24 mouse cellular contexts compared by ENCODE assay signal in the genomic region with DNA sequence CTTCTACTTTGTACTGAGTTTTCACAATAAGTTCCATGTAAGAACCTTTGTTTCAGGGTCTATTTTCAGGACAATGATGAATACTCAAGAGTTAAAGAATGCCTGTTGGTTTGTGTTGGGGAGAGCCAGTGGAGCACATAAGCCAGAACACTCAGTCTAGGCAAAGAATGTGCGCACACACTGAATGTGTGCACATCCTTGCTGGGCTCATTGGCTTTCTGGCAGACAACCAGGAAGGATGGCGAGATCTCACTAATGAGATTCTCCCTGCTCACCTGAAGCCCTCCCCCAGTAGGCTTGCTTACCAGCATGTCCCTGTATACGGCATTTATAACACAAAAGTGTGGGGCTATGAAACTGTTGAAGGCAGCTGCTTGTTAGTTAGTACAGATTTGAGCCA.
DNase-seq lines count a peak whose midpoint lies in the region; ATAC-seq and TF ChIP-seq lines count a peak whose summit lies in the region.
"Had no signal": no experiment of that assay in that cellular context is flagged by ENCODE, and none has a peak within 500 bp of the region (broad histone marks: within the 10 kb centered on the region; RNA-seq: fewer than 3 reads in every experiment).

No protein-coding gene starts in this region.

- peaks cover 20% of the 10 kb centered on the region for H3K4me1 ChIP-seq in forebrain, embryonic 13.5 days
- H3K4me1 ChIP-seq in forebrain, embryonic 12.5 days, result peaks cover 3% of the 10 kb centered on the region
- no peaks in the 10 kb centered on the region for H3K4me1 ChIP-seq in hindbrain, postnatal 0 days (ENCODE audit: insufficient read depth, low read length)
- H3K4me1 ChIP-seq in hindbrain, embryonic 13.5 days (replicated peaks), result no peaks in the 10 kb centered on the region
- no peaks in the 10 kb centered on the region for H3K4me1 ChIP-seq in midbrain, postnatal 0 days (ENCODE audit: insufficient read depth, low read length)
- H3K4me1 ChIP-seq in midbrain, embryonic 10.5 days, result no peaks in the 10 kb centered on the region
- H3K4me1 ChIP-seq: hindbrain, embryonic 10.5 days; hindbrain, embryonic 15.5 days had no signal

- H3K27ac ChIP-seq in forebrain, embryonic 13.5 days, result no peak overlapping the region
- H3K27ac ChIP-seq in forebrain, embryonic 12.5 days, result no peak overlapping the region
- no peak overlapping the region for H3K27ac ChIP-seq in hindbrain, postnatal 0 days
- H3K27ac ChIP-seq in hindbrain, embryonic 13.5 days, result no peak overlapping the region
- no peak overlapping the region for H3K27ac ChIP-seq in midbrain, postnatal 0 days (ENCODE audit: low read depth, low read length)
- H3K27ac ChIP-seq in midbrain, embryonic 10.5 days (replicated peaks), result no peak overlapping the region
- H3K27ac ChIP-seq: forebrain, embryonic 10.5 days; gastrocnemius, adult 2 months; hindbrain, embryonic 10.5 days; hindbrain, embryonic 15.5 days had no signal

- TF ChIP-seq POLR2A in brain, embryonic 14.5 days (IDR thresholded peaks at IDR 0.05; ENCODE audit: borderline replicate concordance, extremely low read depth, insufficient read depth, insufficient read length, poor library complexity, severe bottlenecking), result no peak

- 0 out of 2 replicates have a peak, but pooled peaks have one; percentile 21 for ATAC-seq in forebrain, embryonic 13.5 days
- no peak for ATAC-seq in forebrain, embryonic 12.5 days (ENCODE audit: low FRiP score)
- no peak for ATAC-seq in hindbrain, postnatal 0 days
- ATAC-seq in hindbrain, embryonic 13.5 days (ENCODE audit: low FRiP score), result no peak
- ATAC-seq in midbrain, postnatal 0 days (ENCODE audit: low FRiP score), result no peak
- ATAC-seq: CD4-positive, CD25-positive, alpha-beta regulatory T cell, adult 4 months; inflammation-experienced regulatory T-cells, adult 6 months; intestine, embryonic 16.5 days; Patski had no signal

- no peak overlapping the region for H3K9ac ChIP-seq in forebrain, embryonic 13.5 days
- H3K9ac ChIP-seq in forebrain, embryonic 12.5 days, result no peak overlapping the region
- no peak overlapping the region for H3K9ac ChIP-seq in hindbrain, postnatal 0 days (replicated peaks; ENCODE audit: low read length)
- no peak overlapping the region for H3K9ac ChIP-seq in hindbrain, embryonic 13.5 days
- no peak overlapping the region for H3K9ac ChIP-seq in midbrain, postnatal 0 days (replicated peaks; ENCODE audit: low read length, poor library complexity, severe bottlenecking)
- H3K9ac ChIP-seq: hindbrain, embryonic 15.5 days had no signal

- H3K36me3 ChIP-seq in forebrain, embryonic 13.5 days (ENCODE audit: poor library complexity, severe bottlenecking), result no peaks in the 10 kb centered on the region
- H3K36me3 ChIP-seq in forebrain, embryonic 12.5 days (replicated peaks), result no peaks in the 10 kb centered on the region
- H3K36me3 ChIP-seq in hindbrain, postnatal 0 days (ENCODE audit: insufficient read depth, low read length), result no peaks in the 10 kb centered on the region
- no peaks in the 10 kb centered on the region for H3K36me3 ChIP-seq in hindbrain, embryonic 13.5 days
- no peaks in the 10 kb centered on the region for H3K36me3 ChIP-seq in midbrain, postnatal 0 days (ENCODE audit: insufficient read depth, low read length)
- H3K36me3 ChIP-seq in midbrain, embryonic 10.5 days, result no peaks in the 10 kb centered on the region
- H3K36me3 ChIP-seq: forebrain, embryonic 10.5 days; hindbrain, embryonic 10.5 days; hindbrain, embryonic 15.5 days had no signal

- 67% methylated on average over 3 of the region's 3 CpGs for WGBS in forebrain, embryonic 13.5 days
- 85% methylated on average over 3 of the region's 3 CpGs for WGBS in forebrain, embryonic 12.5 days
- WGBS in hindbrain, postnatal 0 days, result 64% methylated on average over 3 of the region's 3 CpGs
- 87% methylated on average over 3 of the region's 3 CpGs for WGBS in hindbrain, embryonic 13.5 days
- WGBS in midbrain, postnatal 0 days, result 81% methylated on average over 3 of the region's 3 CpGs
- 88% methylated on average over 3 of the region's 3 CpGs for WGBS in midbrain, embryonic 10.5 days

- H3K27me3 ChIP-seq in forebrain, embryonic 13.5 days, result peaks cover 35% of the 10 kb centered on the region
- H3K27me3 ChIP-seq in forebrain, embryonic 12.5 days, result peaks cover 20% of the 10 kb centered on the region
- H3K27me3 ChIP-seq in hindbrain, postnatal 0 days (ENCODE audit: insufficient read depth, low read length), result no peaks in the 10 kb centered on the region
- no peaks in the 10 kb centered on the region for H3K27me3 ChIP-seq in hindbrain, embryonic 13.5 days
- no peaks in the 10 kb centered on the region for H3K27me3 ChIP-seq in midbrain, postnatal 0 days (ENCODE audit: insufficient read depth, low read length)
- no peaks in the 10 kb centered on the region for H3K27me3 ChIP-seq in midbrain, embryonic 10.5 days (ENCODE audit: low read depth, poor library complexity, severe bottlenecking)
- H3K27me3 ChIP-seq: hindbrain, embryonic 15.5 days had no signal

- no peaks in the 10 kb centered on the region for H3K9me3 ChIP-seq in forebrain, embryonic 13.5 days (replicated peaks)
- H3K9me3 ChIP-seq in forebrain, embryonic 12.5 days, result no peaks in the 10 kb centered on the region
- H3K9me3 ChIP-seq in hindbrain, postnatal 0 days (ENCODE audit: low read length), result no peaks in the 10 kb centered on the region
- no peaks in the 10 kb centered on the region for H3K9me3 ChIP-seq in hindbrain, embryonic 13.5 days
- no peaks in the 10 kb centered on the region for H3K9me3 ChIP-seq in midbrain, postnatal 0 days (ENCODE audit: low read length)
- H3K9me3 ChIP-seq in midbrain, embryonic 10.5 days (replicated peaks), result no peaks in the 10 kb centered on the region
- H3K9me3 ChIP-seq: forebrain, embryonic 10.5 days; hindbrain, embryonic 10.5 days; hindbrain, embryonic 15.5 days had no signal

- TF ChIP-seq CTCF in hindbrain, postnatal 0 days (IDR thresholded peaks at IDR 0.05; ENCODE audit: low read depth), result no peak
- no peak for TF ChIP-seq CTCF in midbrain, postnatal 0 days (IDR thresholded peaks at IDR 0.05)
- TF ChIP-seq CTCF in brain, embryonic 14.5 days (IDR thresholded peaks at IDR 0.05; ENCODE audit: borderline replicate concordance, extremely low read depth, insufficient read depth, insufficient read length), result no peak

- H3K4me2 ChIP-seq in forebrain, embryonic 13.5 days, result no peak overlapping the region
- H3K4me2 ChIP-seq in forebrain, embryonic 12.5 days, result no peak overlapping the region
- no peak overlapping the region for H3K4me2 ChIP-seq in hindbrain, postnatal 0 days (ENCODE audit: low read depth, low read length)
- H3K4me2 ChIP-seq in hindbrain, embryonic 13.5 days, result no peak overlapping the region
- H3K4me2 ChIP-seq in midbrain, postnatal 0 days (ENCODE audit: low read depth, low read length, poor library complexity, severe bottlenecking), result no peak overlapping the region
- H3K4me2 ChIP-seq: heart, embryonic 11.5 days; hindbrain, embryonic 15.5 days had no signal

- intact Hi-C loops in heart, postnatal 25 days (cut with DNase I), result no loop called here

- H3K4me3 ChIP-seq in forebrain, embryonic 13.5 days, result no peak overlapping the region
- no peak overlapping the region for H3K4me3 ChIP-seq in forebrain, embryonic 12.5 days (replicated peaks)
- no peak overlapping the region for H3K4me3 ChIP-seq in hindbrain, postnatal 0 days (ENCODE audit: low read length)
- H3K4me3 ChIP-seq in hindbrain, embryonic 13.5 days, result no peak overlapping the region
- no peak overlapping the region for H3K4me3 ChIP-seq in midbrain, postnatal 0 days (ENCODE audit: low read depth, low read length)
- no peak overlapping the region for H3K4me3 ChIP-seq in midbrain, embryonic 10.5 days
- H3K4me3 ChIP-seq: forebrain, embryonic 10.5 days; gastrocnemius, adult 2 months; hindbrain, embryonic 10.5 days; hindbrain, embryonic 15.5 days had no signal

- peak; percentile 28 for DNase-seq in hindbrain, postnatal 0 days (ENCODE audit: low spot score)
- peak; percentile 8 for DNase-seq in midbrain, postnatal 0 days (ENCODE audit: low spot score)
- DNase-seq in midbrain, embryonic 10.5 days (ENCODE audit: low spot score), result no peak
- peak; percentile 34 for DNase-seq in brain, embryonic 14.5 days (ENCODE audit: low read depth)
- no peak for DNase-seq in heart, postnatal 25 days (ENCODE audit: low spot score)
- DNase-seq: adrenal gland, postnatal 14 days; cerebellum, adult 11-12 months; cerebellum, adult 9-10 months; gastrocnemius, adult 2 months; gastrocnemius, postnatal 14 days; heart, adult 11 months; heart, postnatal 36 days; kidney, adult 18-20 months had no signal

Comparison
In these comparisons a context has a peak if more than half of its experiments do, and no peak if none do; other contexts are left out.
1. DNase-seq: peak in hindbrain, postnatal 0 days (single experiment), midbrain, postnatal 0 days (single experiment) and brain, embryonic 14.5 days (single experiment); none in midbrain, embryonic 10.5 days (single experiment) and heart, postnatal 25 days (single experiment).